Mouse (Mus musculus): ENCODE results near the gene Srek1. TPM values are rescaled to one million over a fixed set of nuclear protein-coding genes. Genes with fewer than 3 reads are reported as not detected.

The Srek1 gene
- polyA plus RNA-seq, 1 experiment from 2014 or later: 85.6 TPM

DNA sequence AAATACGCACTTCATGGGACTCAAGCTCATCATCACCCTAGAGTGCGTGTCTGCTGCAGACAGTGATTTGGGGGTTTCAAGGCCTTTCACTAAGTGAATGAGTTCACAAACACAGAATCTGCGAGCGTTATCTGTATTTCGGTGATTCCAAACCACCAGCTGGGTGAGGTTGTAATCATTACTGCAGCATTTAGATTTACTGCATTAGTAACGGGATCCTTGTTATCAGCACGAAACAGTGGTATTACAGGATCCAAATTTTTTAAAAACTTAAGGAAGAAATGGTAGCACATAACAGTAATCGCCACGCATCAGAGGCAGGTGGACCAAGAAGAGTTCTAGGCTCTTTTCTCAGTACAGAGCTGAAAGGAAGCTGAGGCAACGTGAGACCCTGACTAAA lies 12.4 kb downstream of the Srek1 start:
- 91% methylated on average over 10 of the region's 10 CpGs for WGBS
- H3K4me2 ChIP-seq (ENCODE audit: low read length): no peak overlapping the region
- no peak overlapping the region for H3K4me3 ChIP-seq (replicated peaks; ENCODE audit: low read depth, low read length)
- ATAC-seq (ENCODE audit: low FRiP score, low TSS enrichment) (no peak), DNase-seq (no peak)
- H3K27me3 ChIP-seq (ENCODE audit: control insufficient read depth, insufficient read depth, low read length): no peaks in the 10 kb centered on the region
- no peak overlapping the region for H3K9ac ChIP-seq (replicated peaks; ENCODE audit: low read length)
- H3K36me3 ChIP-seq (ENCODE audit: control insufficient read depth, insufficient read depth, low read length): peaks cover 75% of the 10 kb centered on the region
- no peaks in the 10 kb centered on the region for H3K4me1 ChIP-seq (ENCODE audit: control insufficient read depth, insufficient read depth, low read length)
- no peaks in the 10 kb centered on the region for H3K9me3 ChIP-seq (ENCODE audit: control insufficient read depth, low read length)
- H3K27ac ChIP-seq (replicated peaks; ENCODE audit: low read depth, low read length): no peak overlapping the region

DNA sequence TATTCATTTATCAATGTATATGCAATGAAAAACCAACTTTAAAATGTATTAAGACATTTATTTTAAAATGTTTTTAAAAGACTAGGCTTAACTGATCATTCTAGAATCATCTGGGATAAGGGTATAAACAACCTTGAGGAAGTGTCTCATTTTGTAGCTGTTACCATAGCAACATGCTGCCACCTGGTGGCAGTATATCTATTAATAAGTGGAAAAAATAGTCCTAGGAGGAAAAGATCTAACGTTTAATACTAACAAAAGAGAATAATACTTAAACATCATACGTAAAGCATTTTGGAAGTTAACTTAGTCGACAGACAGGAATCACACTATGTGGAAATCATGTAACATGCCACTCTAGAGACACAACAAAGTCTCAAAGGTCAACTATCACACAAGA lies 23.0 kb downstream of the Srek1 start:
- no peaks in the 10 kb centered on the region for H3K9me3 ChIP-seq (ENCODE audit: control insufficient read depth, low read length)
- no peak overlapping the region for H3K4me3 ChIP-seq (replicated peaks; ENCODE audit: low read depth, low read length)
- H3K27me3 ChIP-seq (ENCODE audit: control insufficient read depth, insufficient read depth, low read length): no peaks in the 10 kb centered on the region
- H3K4me2 ChIP-seq (ENCODE audit: low read length): no peak overlapping the region
- ATAC-seq (ENCODE audit: low FRiP score, low TSS enrichment): no peak
- DNase-seq: peak; percentile 87
- no peak overlapping the region for H3K27ac ChIP-seq (replicated peaks; ENCODE audit: low read depth, low read length)
- H3K4me1 ChIP-seq (ENCODE audit: control insufficient read depth, insufficient read depth, low read length): no peaks in the 10 kb centered on the region
- no peak overlapping the region for H3K9ac ChIP-seq (replicated peaks; ENCODE audit: low read length)
- H3K36me3 ChIP-seq (ENCODE audit: control insufficient read depth, insufficient read depth, low read length): peaks cover 68% of the 10 kb centered on the region
- WGBS: 67% methylated on average over 3 of the region's 3 CpGs

DNA sequence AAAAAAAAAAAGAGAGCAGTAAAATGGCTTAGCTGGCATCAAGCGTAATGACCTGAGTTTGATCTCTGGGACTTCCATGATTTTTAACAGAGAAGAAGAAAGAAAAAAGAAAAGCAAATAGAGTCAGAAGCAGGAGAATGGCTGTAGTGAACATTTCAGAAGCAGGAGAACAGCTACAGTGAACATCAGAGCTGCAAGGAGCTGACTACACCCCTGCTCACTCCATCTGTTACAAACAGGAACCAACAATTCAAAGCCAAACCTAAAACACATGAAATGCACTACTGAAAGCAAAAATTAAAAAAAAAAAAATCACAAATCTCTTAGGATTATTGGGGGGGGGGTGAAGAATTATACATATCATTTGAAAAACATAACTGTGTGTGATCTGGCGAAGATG lies 28.7 kb downstream of the Srek1 start:
- Histone ChIP-seq H3K27me3 (ENCODE audit: control insufficient read depth, insufficient read depth, low read length) (no peaks in the 10 kb centered on the region), H3K4me3 (replicated peaks; ENCODE audit: low read depth, low read length) (no peak overlapping the region), H3K36me3 (ENCODE audit: control insufficient read depth, insufficient read depth, low read length) (peaks cover 72% of the 10 kb centered on the region), H3K9me3 (ENCODE audit: control insufficient read depth, low read length) (no peaks in the 10 kb centered on the region), H3K27ac (replicated peaks; ENCODE audit: low read depth, low read length) (no peak overlapping the region), H3K4me2 (ENCODE audit: low read length) (no peak overlapping the region), H3K9ac (replicated peaks; ENCODE audit: low read length) (no peak overlapping the region), H3K4me1 (ENCODE audit: control insufficient read depth, insufficient read depth, low read length) (no peaks in the 10 kb centered on the region)
- DNase-seq (no peak), ATAC-seq (ENCODE audit: low FRiP score, low TSS enrichment) (no peak)
- WGBS: 95% methylated on average over 2 of the region's 2 CpGs

DNA sequence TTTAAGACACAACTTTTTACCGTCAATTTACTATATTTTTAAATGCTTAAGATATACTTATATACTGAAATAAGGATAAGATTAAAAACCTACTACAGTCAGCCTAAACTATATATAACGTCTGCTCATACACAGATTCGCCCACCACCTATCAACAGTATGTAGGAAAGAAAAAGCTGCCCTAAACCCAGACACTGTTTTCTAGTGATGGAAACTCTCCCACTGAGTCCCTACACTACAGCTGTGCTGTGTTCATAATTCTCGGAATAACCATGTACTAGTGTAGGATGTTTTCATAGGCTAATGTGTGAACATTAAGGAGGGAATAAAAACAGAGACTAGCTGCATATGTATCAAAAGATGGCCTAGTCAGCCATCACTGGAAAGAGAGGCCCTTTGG lies 29.2 kb downstream of the Srek1 start:
- H3K4me3 ChIP-seq (replicated peaks; ENCODE audit: low read depth, low read length): no peak overlapping the region
- H3K36me3 ChIP-seq (ENCODE audit: control insufficient read depth, insufficient read depth, low read length): peaks cover 71% of the 10 kb centered on the region
- WGBS: 96% methylated on average over 4 of the region's 4 CpGs
- no peak overlapping the region for H3K4me2 ChIP-seq (ENCODE audit: low read length)
- DNase-seq: no peak
- no peak overlapping the region for H3K9ac ChIP-seq (replicated peaks; ENCODE audit: low read length)
- H3K9me3 ChIP-seq (ENCODE audit: control insufficient read depth, low read length): no peaks in the 10 kb centered on the region
- ATAC-seq (ENCODE audit: low FRiP score, low TSS enrichment): no peak
- no peaks in the 10 kb centered on the region for H3K27me3 ChIP-seq (ENCODE audit: control insufficient read depth, insufficient read depth, low read length)
- no peaks in the 10 kb centered on the region for H3K4me1 ChIP-seq (ENCODE audit: control insufficient read depth, insufficient read depth, low read length)
- no peak overlapping the region for H3K27ac ChIP-seq (replicated peaks; ENCODE audit: low read depth, low read length)

DNA sequence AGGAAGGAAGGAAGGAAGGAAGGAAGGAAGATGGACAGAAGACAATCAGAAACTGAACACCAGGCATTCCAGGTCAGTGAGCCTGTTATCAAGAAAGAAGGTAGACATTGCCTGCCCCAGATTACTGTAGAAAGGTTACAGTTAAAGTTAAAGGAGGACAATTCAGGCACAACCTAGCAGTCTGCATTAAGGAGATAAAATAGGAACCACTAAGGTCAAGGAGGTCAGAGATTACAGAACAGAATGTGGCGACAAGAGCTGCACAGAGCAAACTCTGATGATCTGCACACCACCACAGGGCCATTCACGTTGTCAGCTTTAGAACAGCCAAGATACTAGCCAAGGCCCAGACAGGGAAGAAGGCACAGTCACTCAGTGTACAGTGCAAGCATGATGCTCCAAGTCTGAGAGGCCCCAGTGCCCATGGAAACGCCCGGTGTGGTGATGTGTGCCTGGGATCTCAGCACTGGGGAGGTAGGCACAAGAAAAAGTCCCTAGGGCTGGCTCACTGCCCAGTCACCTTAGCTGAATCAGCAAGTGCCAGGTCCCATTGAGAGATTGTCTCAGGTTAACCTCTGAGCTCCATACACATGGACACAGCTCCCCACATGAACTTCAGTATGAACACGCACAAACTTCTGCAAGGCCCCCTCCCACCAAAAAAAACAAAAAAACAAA lies 38.9 kb downstream of the Srek1 start:
- Histone ChIP-seq H3K9ac (replicated peaks; ENCODE audit: low read length) (no peak overlapping the region), H3K27me3 (ENCODE audit: control insufficient read depth, insufficient read depth, low read length) (no peaks in the 10 kb centered on the region), H3K4me3 (replicated peaks; ENCODE audit: low read depth, low read length) (no peak overlapping the region), H3K4me1 (ENCODE audit: control insufficient read depth, insufficient read depth, low read length) (no peaks in the 10 kb centered on the region), H3K4me2 (ENCODE audit: low read length) (no peak overlapping the region), H3K27ac (replicated peaks; ENCODE audit: low read depth, low read length) (no peak overlapping the region), H3K9me3 (ENCODE audit: control insufficient read depth, low read length) (no peaks in the 10 kb centered on the region), H3K36me3 (ENCODE audit: control insufficient read depth, insufficient read depth, low read length) (peaks cover 25% of the 10 kb centered on the region)
- no peak for ATAC-seq (ENCODE audit: low FRiP score, low TSS enrichment)
- no peak for DNase-seq
- WGBS: 87% methylated on average over 5 of the region's 5 CpGs

DNA sequence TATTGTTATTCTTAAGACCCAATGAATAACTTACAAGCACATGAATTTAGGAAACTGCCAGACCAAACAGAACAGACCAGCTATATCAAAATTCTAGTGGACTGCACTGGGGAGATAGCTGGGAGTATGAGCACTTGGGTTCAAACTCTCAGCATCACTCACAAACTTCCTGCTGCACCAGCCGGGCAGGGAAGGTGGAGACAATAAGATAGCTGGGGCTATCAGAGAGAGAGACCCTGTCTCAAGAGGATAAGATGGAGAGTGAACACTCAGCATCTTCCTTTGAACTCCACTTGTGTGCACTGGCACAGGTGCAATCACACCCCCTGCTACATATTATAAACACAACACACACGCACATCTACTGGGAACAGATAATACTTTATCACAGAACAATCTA lies 47.5 kb downstream of the Srek1 start:
- no peak for DNase-seq
- Histone ChIP-seq H3K4me1 (ENCODE audit: control insufficient read depth, insufficient read depth, low read length) (no peaks in the 10 kb centered on the region), H3K27ac (replicated peaks; ENCODE audit: low read depth, low read length) (no peak overlapping the region), H3K4me3 (replicated peaks; ENCODE audit: low read depth, low read length) (no peak overlapping the region), H3K9ac (replicated peaks; ENCODE audit: low read length) (no peak overlapping the region), H3K4me2 (ENCODE audit: low read length) (no peak overlapping the region), H3K36me3 (ENCODE audit: control insufficient read depth, insufficient read depth, low read length) (no peaks in the 10 kb centered on the region), H3K9me3 (ENCODE audit: control insufficient read depth, low read length) (no peaks in the 10 kb centered on the region), H3K27me3 (ENCODE audit: control insufficient read depth, insufficient read depth, low read length) (no peaks in the 10 kb centered on the region)
- 84% methylated on average over 2 of the region's 2 CpGs for WGBS
- ATAC-seq (ENCODE audit: low FRiP score, low TSS enrichment): no peak

DNA sequence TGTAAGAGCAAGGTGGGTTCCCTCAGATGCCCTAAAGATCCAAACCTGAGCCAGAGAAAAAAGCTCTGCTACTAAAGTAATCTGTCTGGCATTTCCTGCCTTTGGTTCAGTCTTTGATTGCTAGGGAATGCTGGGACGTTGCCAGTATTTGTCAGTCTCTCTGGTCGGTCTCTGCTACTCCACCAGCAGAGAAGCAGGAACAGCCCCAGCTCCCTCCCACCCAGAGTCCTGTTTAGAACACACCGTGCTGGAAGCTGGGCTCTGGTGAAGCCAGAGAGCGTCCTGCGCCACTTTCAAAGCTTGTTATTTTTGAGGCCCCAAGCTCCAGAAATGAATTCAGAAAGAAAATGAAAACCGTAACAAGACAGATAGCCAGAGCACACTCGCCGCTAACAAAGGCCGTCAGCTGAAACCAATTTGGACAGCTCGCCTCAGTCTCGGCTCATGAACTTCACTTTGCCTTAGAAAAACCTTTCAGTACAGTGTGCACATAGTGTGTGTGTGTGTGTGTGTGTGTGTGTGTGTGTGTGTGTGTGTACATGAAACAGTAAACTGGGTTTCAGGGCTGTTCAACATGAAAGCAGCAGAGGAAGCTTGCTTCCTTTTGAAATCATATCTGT lies 62.9 kb downstream of the Srek1 start:
- 56% methylated on average over 11 of the region's 11 CpGs for WGBS
- DNase-seq: peak; percentile 39
- Histone ChIP-seq H3K9ac (replicated peaks; ENCODE audit: low read length) (no peak overlapping the region), H3K36me3 (ENCODE audit: control insufficient read depth, insufficient read depth, low read length) (no peaks in the 10 kb centered on the region), H3K27me3 (ENCODE audit: control insufficient read depth, insufficient read depth, low read length) (no peaks in the 10 kb centered on the region), H3K9me3 (ENCODE audit: control insufficient read depth, low read length) (no peaks in the 10 kb centered on the region), H3K4me3 (replicated peaks; ENCODE audit: low read depth, low read length) (no peak overlapping the region), H3K27ac (replicated peaks; ENCODE audit: low read depth, low read length) (0 out of 2 replicates have a peak overlapping the region, but pooled peaks have one; percentile 55), H3K4me1 (ENCODE audit: control insufficient read depth, insufficient read depth, low read length) (no peaks in the 10 kb centered on the region), H3K4me2 (ENCODE audit: low read length) (no peak overlapping the region)
- no peak for ATAC-seq (ENCODE audit: low FRiP score, low TSS enrichment)

DNA sequence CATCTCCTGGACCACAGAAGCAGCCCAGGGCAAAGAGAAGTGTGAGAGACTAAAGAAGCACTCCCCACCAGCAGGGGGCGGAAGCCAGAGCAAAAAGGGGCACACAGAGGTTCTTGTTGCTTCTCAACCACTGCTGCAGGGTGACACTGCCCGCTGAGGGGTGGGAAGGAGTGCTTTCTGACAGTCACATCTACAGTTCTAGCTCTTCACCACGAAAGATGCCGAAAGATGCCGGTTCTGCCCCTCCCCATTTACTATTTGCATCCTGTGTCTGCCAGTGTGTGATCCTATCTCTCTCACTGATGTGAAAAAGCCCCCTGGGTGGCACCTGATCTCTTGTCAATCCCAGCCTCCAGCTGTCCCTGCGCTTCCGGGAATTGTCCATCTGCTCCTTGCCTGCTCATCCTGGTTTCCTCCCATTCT lies 64.0 kb downstream of the Srek1 start:
- no peaks in the 10 kb centered on the region for H3K27me3 ChIP-seq (ENCODE audit: control insufficient read depth, insufficient read depth, low read length)
- DNase-seq (peak; percentile 40), ATAC-seq (ENCODE audit: low FRiP score, low TSS enrichment) (no peak)

DNA sequence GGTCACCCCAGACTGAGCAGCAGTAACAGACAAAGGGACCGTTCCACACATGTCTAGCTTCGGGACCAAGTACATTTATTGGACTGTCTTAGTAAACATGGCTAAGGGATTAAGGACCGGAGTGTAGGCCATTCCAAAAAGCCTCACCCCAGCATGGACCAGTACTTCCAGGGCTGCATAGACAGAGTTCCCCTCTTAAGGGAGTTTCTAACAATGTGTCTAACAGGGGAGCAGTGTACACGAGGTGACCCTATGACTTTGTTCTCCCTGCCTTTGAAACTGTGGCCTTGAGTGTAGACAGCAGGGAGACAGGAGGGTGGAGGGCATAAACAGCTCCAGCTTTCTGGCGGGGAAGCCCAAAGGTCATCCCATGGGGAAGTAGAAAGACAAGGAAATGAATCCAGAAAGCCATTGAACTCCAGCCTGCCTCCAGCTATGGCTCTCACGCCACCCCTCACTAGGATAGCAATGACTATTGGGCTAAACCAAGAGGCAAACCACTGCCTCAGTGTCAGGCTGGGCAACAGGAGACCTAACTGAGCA lies 68.9 kb downstream of the Srek1 start:
- 71% methylated on average over 6 of the region's 6 CpGs for WGBS
- Histone ChIP-seq H3K9ac (replicated peaks; ENCODE audit: low read length) (no peak overlapping the region), H3K4me2 (ENCODE audit: low read length) (no peak overlapping the region), H3K9me3 (ENCODE audit: control insufficient read depth, low read length) (no peaks in the 10 kb centered on the region), H3K4me1 (ENCODE audit: control insufficient read depth, insufficient read depth, low read length) (0 out of 2 replicates have a peak, but pooled peaks cover 3% of the 10 kb centered on the region), H3K27ac (replicated peaks; ENCODE audit: low read depth, low read length) (no peak overlapping the region), H3K27me3 (ENCODE audit: control insufficient read depth, insufficient read depth, low read length) (no peaks in the 10 kb centered on the region), H3K4me3 (replicated peaks; ENCODE audit: low read depth, low read length) (no peak overlapping the region), H3K36me3 (ENCODE audit: control insufficient read depth, insufficient read depth, low read length) (no peaks in the 10 kb centered on the region)
- no peak for DNase-seq
- no peak for ATAC-seq (ENCODE audit: low FRiP score, low TSS enrichment)

More for the DNA sequence above, 64.0 kb downstream of the Srek1 start:
- Histone ChIP-seq H3K27ac (replicated peaks; ENCODE audit: low read depth, low read length) (no peak overlapping the region), H3K4me1 (ENCODE audit: control insufficient read depth, insufficient read depth, low read length) (no peaks in the 10 kb centered on the region), H3K9me3 (ENCODE audit: control insufficient read depth, low read length) (no peaks in the 10 kb centered on the region), H3K36me3 (ENCODE audit: control insufficient read depth, insufficient read depth, low read length) (no peaks in the 10 kb centered on the region), H3K4me2 (ENCODE audit: low read length) (no peak overlapping the region), H3K4me3 (replicated peaks; ENCODE audit: low read depth, low read length) (no peak overlapping the region), H3K9ac (replicated peaks; ENCODE audit: low read length) (no peak overlapping the region)
- WGBS: 50% methylated on average over 7 of the region's 7 CpGs

Measured in midbrain, embryonic 14.5 days (tissue).